Mouse (Mus musculus) megakaryocyte, embryonic 14.5 days (primary cell): ENCODE data around the gene Prpsap1. TPM values are rescaled to one million over a fixed set of nuclear protein-coding genes. Genes with fewer than 3 reads are reported as not detected.

Experiments
- H3K27me3 ChIP-seq: replicated peaks from 2 replicates; pipeline ENCODE3; 2012; ENCODE audit warnings: inconsistent platforms
- H3K36me3 ChIP-seq: replicated peaks from 2 replicates; pipeline ENCODE3; 2012; ENCODE audit warnings: low read length, inconsistent platforms, mixed read lengths
- H3K4me1 ChIP-seq: 2 replicates; pipeline ENCODE4 v1.6.1; 2012; ENCODE audit warnings: inconsistent platforms
- H3K4me3 ChIP-seq: replicated peaks from 2 replicates; pipeline ENCODE3; 2012; ENCODE audit warnings: moderate library complexity, mild to moderate bottlenecking, inconsistent platforms
- H3K9me3 ChIP-seq: 2 replicates; pipeline ENCODE4 v1.6.1; 2012; ENCODE audit warnings: inconsistent platforms
- FLI1 ChIP-seq: IDR thresholded peaks from 2 replicates; pipeline ENCODE4 v1.6.1; 2012; ENCODE audit warnings: low read length, inconsistent platforms, mixed read lengths
- GATA1 ChIP-seq: IDR thresholded peaks from 3 replicates; pipeline ENCODE4 v1.6.1; 2012; ENCODE audit warnings: mixed read lengths, low read length, inconsistent platforms, borderline replicate concordance
- polyA plus RNA-seq: library from polyadenylated mRNA; stranded (reverse); fragments of >175 nt; gene quantifications from 2 replicates; pipeline ENCODE4 v1.2.3, GENCODE M21; 2012; ENCODE audit warnings: low replicate concordance; ENCODE audit not compliant: insufficient read depth

Prpsap1 gene
- polyA plus RNA-seq, 1 experiment, result 20.3 TPM

- Histone ChIP-seq H3K27me3 (peaks cover 70% of the 10 kb centered on the region), H3K4me3 (no peak overlapping the region), H3K9me3 (peaks cover 27% of the 10 kb centered on the region), H3K36me3 (no peaks in the 10 kb centered on the region), H3K4me1 (peaks cover 18% of the 10 kb centered on the region)
- TF ChIP-seq FLI1 (no peak), GATA1 (no peak)
These were observed 44.7 kb downstream of the Prpsap1 start for GRCm38 (mm10) chr11:116449341-116449740.

- H3K27me3 ChIP-seq, result peaks cover 61% of the 10 kb centered on the region
- H3K36me3 ChIP-seq, result no peaks in the 10 kb centered on the region
- TF ChIP-seq FLI1, result no peak
- H3K4me3 ChIP-seq, result no peak overlapping the region
- peaks cover 27% of the 10 kb centered on the region for H3K9me3 ChIP-seq
- H3K4me1 ChIP-seq, result peaks cover 22% of the 10 kb centered on the region
These were observed 46.2 kb downstream of the Prpsap1 start for GRCm38 (mm10) chr11:116447822-116448221.

GRCm38 (mm10) chr11:116446308-116446887, 47.6 kb downstream of the Prpsap1 start:
- Histone ChIP-seq H3K4me1 (peaks cover 22% of the 10 kb centered on the region), H3K27me3 (peaks cover 54% of the 10 kb centered on the region), H3K36me3 (peaks cover 2% of the 10 kb centered on the region), H3K4me3 (no peak overlapping the region), H3K9me3 (peaks cover 27% of the 10 kb centered on the region)
- TF ChIP-seq FLI1 (no peak), GATA1 (no peak)

- Histone ChIP-seq H3K27me3 (peaks cover 51% of the 10 kb centered on the region), H3K36me3 (peaks cover 7% of the 10 kb centered on the region), H3K4me3 (peak overlapping the region; percentile 69), H3K4me1 (peaks cover 23% of the 10 kb centered on the region), H3K9me3 (peaks cover 21% of the 10 kb centered on the region)
- TF ChIP-seq FLI1, result no peak
- no peak for TF ChIP-seq GATA1
These were observed 48.2 kb downstream of the Prpsap1 start for GRCm38 (mm10) chr11:116445596-116446307.

- Histone ChIP-seq H3K36me3 (peaks cover 25% of the 10 kb centered on the region), H3K4me1 (peaks cover 38% of the 10 kb centered on the region), H3K4me3 (no peak overlapping the region), H3K9me3 (peaks cover 5% of the 10 kb centered on the region; the same call in 1 of the 2 replicates), H3K27me3 (peaks cover 36% of the 10 kb centered on the region)
- no peak for TF ChIP-seq GATA1
- no peak for TF ChIP-seq FLI1
These were observed 50.1 kb downstream of the Prpsap1 start for GRCm38 (mm10) chr11:116443935-116444334.

- Histone ChIP-seq H3K36me3 (peaks cover 27% of the 10 kb centered on the region), H3K4me3 (no peak overlapping the region), H3K9me3 (no peaks in the 10 kb centered on the region), H3K4me1 (peaks cover 38% of the 10 kb centered on the region), H3K27me3 (peaks cover 30% of the 10 kb centered on the region)
- TF ChIP-seq FLI1, result no peak
- TF ChIP-seq GATA1, result no peak
These were observed 50.7 kb downstream of the Prpsap1 start for GRCm38 (mm10) chr11:116443311-116443710.

GRCm38 (mm10) chr11:116442867-116443177, 51.2 kb downstream of the Prpsap1 start:
- peaks cover 28% of the 10 kb centered on the region for H3K36me3 ChIP-seq
- no peak overlapping the region for H3K4me3 ChIP-seq
- no peak for TF ChIP-seq GATA1
- TF ChIP-seq FLI1, result no peak
- H3K4me1 ChIP-seq, result peaks cover 36% of the 10 kb centered on the region
- H3K9me3 ChIP-seq, result no peaks in the 10 kb centered on the region
- H3K27me3 ChIP-seq, result peaks cover 25% of the 10 kb centered on the region

- TF ChIP-seq GATA1, result no peak
- TF ChIP-seq FLI1, result no peak
- H3K4me1 ChIP-seq, result peaks cover 37% of the 10 kb centered on the region
These were observed 51.7 kb downstream of the Prpsap1 start for GRCm38 (mm10) chr11:116442129-116442866.

GRCm38 (mm10) chr11:116440408-116441068, 53.5 kb downstream of the Prpsap1 start:
- TF ChIP-seq GATA1 (no peak), FLI1 (no peak)
- Histone ChIP-seq H3K4me1 (peaks cover 44% of the 10 kb centered on the region), H3K36me3 (peaks cover 50% of the 10 kb centered on the region)

More at GRCm38 (mm10) chr11:116442129-116442866, 51.7 kb downstream of the Prpsap1 start:
- Histone ChIP-seq H3K27me3 (peaks cover 20% of the 10 kb centered on the region), H3K4me3 (no peak overlapping the region), H3K9me3 (no peaks in the 10 kb centered on the region), H3K36me3 (peaks cover 33% of the 10 kb centered on the region)

More at GRCm38 (mm10) chr11:116440408-116441068, 53.5 kb downstream of the Prpsap1 start:
- H3K4me3 ChIP-seq, result no peak overlapping the region
- H3K27me3 ChIP-seq, result peaks cover 8% of the 10 kb centered on the region
- no peaks in the 10 kb centered on the region for H3K9me3 ChIP-seq
